Mouse (Mus musculus): Measurements from ENCODE around the gene Mlh1. TPM values are rescaled to one million over a fixed set of nuclear protein-coding genes. Genes with fewer than 3 reads are reported as not detected.

The Mlh1 gene
- polyA plus RNA-seq, 1 experiment = 23.6 TPM

DNA sequence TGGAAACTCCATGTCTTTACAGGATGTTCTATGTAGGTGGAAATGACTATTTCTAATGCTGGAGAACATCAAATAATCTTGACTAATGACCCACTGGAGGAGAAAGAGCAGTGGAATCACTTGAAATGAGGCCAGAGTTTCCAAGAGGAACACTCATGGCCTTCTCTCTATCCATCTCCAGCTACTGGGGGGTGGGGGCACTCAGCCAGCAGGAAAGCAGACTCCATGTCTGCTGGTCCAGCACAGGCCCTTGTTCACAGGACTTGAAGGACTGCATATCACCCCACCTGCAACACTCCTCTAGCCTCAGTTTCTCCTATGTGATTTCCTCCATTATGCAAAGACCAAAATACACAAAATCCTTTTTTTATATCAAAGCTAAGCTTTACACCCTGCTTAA lies 33.9 kb downstream of the Mlh1 start:
- no peaks in the 10 kb centered on the region for H3K4me1 ChIP-seq (replicated peaks; ENCODE audit: control insufficient read depth, insufficient read depth, low read length)

DNA sequence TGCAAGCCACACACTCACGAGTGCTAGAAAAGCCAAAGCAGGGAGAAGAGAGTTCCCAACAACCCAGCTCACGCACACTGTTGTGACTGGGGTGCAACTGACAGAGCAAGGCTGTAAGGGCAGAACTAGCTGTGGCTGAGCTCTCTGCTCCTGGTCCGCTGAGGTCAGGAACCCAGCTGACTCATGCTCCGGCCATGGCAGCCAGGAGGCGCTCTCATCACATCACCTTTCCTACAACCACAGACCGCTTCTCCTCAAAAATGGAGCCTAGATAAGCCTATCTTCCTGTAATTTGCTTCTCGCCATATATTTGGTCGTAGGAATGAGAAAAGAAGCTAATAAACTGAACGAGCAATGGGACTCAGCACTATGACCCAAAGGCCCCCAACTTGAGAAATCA lies 36.9 kb downstream of the Mlh1 start:
- no peaks in the 10 kb centered on the region for H3K4me1 ChIP-seq (replicated peaks; ENCODE audit: control insufficient read depth, insufficient read depth, low read length)
- no peak overlapping the region for H3K27ac ChIP-seq (ENCODE audit: control insufficient read depth, insufficient read depth, low read length)
- H3K27me3 ChIP-seq (ENCODE audit: control insufficient read depth, insufficient read depth, low read length) = no peaks in the 10 kb centered on the region
- 97% methylated on average over 9 of the region's 9 CpGs for WGBS
- TF ChIP-seq POLR2A (IDR thresholded peaks at IDR 0.05; ENCODE audit: control insufficient read depth, extremely low read depth, insufficient read depth, low read length, poor library complexity) = no peak
- no peak for TF ChIP-seq CTCF (IDR thresholded peaks at IDR 0.05; ENCODE audit: borderline replicate concordance, control insufficient read depth, extremely low read depth, insufficient read depth, low read length, poor library complexity)
- H3K4me3 ChIP-seq (ENCODE audit: control insufficient read depth, insufficient read depth, low read length) = no peak overlapping the region
- DNase-seq = peak; percentile 8
- peaks cover 48% of the 10 kb centered on the region for H3K36me3 ChIP-seq (ENCODE audit: control insufficient read depth, insufficient read depth, low read length)

More for the DNA sequence above, 33.9 kb downstream of the Mlh1 start:
- peaks cover 50% of the 10 kb centered on the region for H3K36me3 ChIP-seq (ENCODE audit: control insufficient read depth, insufficient read depth, low read length)
- no peaks in the 10 kb centered on the region for H3K27me3 ChIP-seq (ENCODE audit: control insufficient read depth, insufficient read depth, low read length)
- DNase-seq = no peak
- no peak overlapping the region for H3K4me3 ChIP-seq (ENCODE audit: control insufficient read depth, insufficient read depth, low read length)
- TF ChIP-seq CTCF (IDR thresholded peaks at IDR 0.05; ENCODE audit: borderline replicate concordance, control insufficient read depth, extremely low read depth, insufficient read depth, low read length, poor library complexity) (no peak), POLR2A (IDR thresholded peaks at IDR 0.05; ENCODE audit: control insufficient read depth, extremely low read depth, insufficient read depth, low read length, poor library complexity) (no peak)
- no peak overlapping the region for H3K27ac ChIP-seq (ENCODE audit: control insufficient read depth, insufficient read depth, low read length)

DNA sequence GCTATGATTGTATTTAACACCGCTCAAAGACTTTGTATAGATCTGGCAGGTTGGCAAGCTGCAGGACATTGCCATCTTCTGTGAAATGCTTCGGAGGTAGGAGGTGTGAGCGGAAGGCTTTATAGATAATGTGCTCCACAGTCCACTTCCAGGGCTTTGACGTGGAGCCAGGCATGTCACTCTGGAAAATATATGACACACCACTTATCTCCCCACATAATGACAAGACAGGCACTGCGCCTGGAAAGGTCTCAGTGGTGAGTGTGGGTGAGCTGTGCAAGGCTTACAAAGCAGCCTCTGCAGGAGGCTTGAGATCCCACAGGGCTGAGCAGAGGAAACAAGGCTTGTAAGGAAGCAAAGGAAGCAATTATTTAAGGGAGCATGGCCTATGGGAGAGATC lies 43.1 kb downstream of the Mlh1 start:
- Histone ChIP-seq H3K4me1 (replicated peaks; ENCODE audit: control insufficient read depth, insufficient read depth, low read length) (no peaks in the 10 kb centered on the region), H3K27ac (ENCODE audit: control insufficient read depth, insufficient read depth, low read length) (no peak overlapping the region), H3K4me3 (ENCODE audit: control insufficient read depth, insufficient read depth, low read length) (no peak overlapping the region), H3K36me3 (ENCODE audit: control insufficient read depth, insufficient read depth, low read length) (peaks cover 54% of the 10 kb centered on the region), H3K27me3 (ENCODE audit: control insufficient read depth, insufficient read depth, low read length) (no peaks in the 10 kb centered on the region)
- WGBS = 96% methylated on average over 5 of the region's 5 CpGs
- DNase-seq = no peak
- TF ChIP-seq CTCF (IDR thresholded peaks at IDR 0.05; ENCODE audit: borderline replicate concordance, control insufficient read depth, extremely low read depth, insufficient read depth, low read length, poor library complexity) (no peak), POLR2A (IDR thresholded peaks at IDR 0.05; ENCODE audit: control insufficient read depth, extremely low read depth, insufficient read depth, low read length, poor library complexity) (no peak)

GRCm38 (mm10) chr9:111223406-111223805 lies 48.2 kb downstream of the Mlh1 start:
- peaks cover 30% of the 10 kb centered on the region for H3K36me3 ChIP-seq (ENCODE audit: control insufficient read depth, insufficient read depth, low read length)
- H3K27me3 ChIP-seq (ENCODE audit: control insufficient read depth, insufficient read depth, low read length) = no peaks in the 10 kb centered on the region
- no peak for DNase-seq
- H3K4me1 ChIP-seq (replicated peaks; ENCODE audit: control insufficient read depth, insufficient read depth, low read length) = no peaks in the 10 kb centered on the region
- no peak for TF ChIP-seq CTCF (IDR thresholded peaks at IDR 0.05; ENCODE audit: borderline replicate concordance, control insufficient read depth, extremely low read depth, insufficient read depth, low read length, poor library complexity)
- TF ChIP-seq POLR2A (IDR thresholded peaks at IDR 0.05; ENCODE audit: control insufficient read depth, extremely low read depth, insufficient read depth, low read length, poor library complexity) = no peak
- WGBS = 97% methylated on average over 5 of the region's 5 CpGs
- no peak overlapping the region for H3K4me3 ChIP-seq (ENCODE audit: control insufficient read depth, insufficient read depth, low read length)
- no peak overlapping the region for H3K27ac ChIP-seq (ENCODE audit: control insufficient read depth, insufficient read depth, low read length)

DNA sequence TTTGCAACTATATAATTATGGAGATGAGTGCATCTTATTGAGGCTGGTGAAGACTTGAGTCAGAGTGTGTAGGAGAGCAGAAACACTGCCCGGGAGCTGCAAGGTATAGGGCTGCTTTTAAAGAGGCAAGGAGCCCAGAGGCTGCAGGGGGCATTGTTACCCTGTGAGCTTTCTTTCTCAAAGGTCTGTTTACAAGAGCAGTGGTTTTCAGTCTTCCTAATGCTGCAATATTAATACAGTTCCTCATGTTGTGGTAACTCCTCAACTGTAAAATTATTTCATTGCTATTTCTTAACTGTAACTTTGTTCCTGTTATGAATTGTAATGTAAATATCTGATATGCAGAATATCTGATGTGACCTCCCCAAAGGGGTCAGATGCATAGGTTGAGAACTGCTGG lies 50.0 kb downstream of the Mlh1 start:
- H3K4me1 ChIP-seq (replicated peaks; ENCODE audit: control insufficient read depth, insufficient read depth, low read length) = no peaks in the 10 kb centered on the region
- 95% methylated on average over 1 of the region's 1 CpGs for WGBS
- H3K36me3 ChIP-seq (ENCODE audit: control insufficient read depth, insufficient read depth, low read length) = peaks cover 16% of the 10 kb centered on the region; the same call in 1 of the 2 replicates
- DNase-seq = no peak
- no peak overlapping the region for H3K4me3 ChIP-seq (ENCODE audit: control insufficient read depth, insufficient read depth, low read length)
- TF ChIP-seq CTCF (IDR thresholded peaks at IDR 0.05; ENCODE audit: borderline replicate concordance, control insufficient read depth, extremely low read depth, insufficient read depth, low read length, poor library complexity) (no peak), POLR2A (IDR thresholded peaks at IDR 0.05; ENCODE audit: control insufficient read depth, extremely low read depth, insufficient read depth, low read length, poor library complexity) (no peak)
- H3K27me3 ChIP-seq (ENCODE audit: control insufficient read depth, insufficient read depth, low read length) = no peaks in the 10 kb centered on the region
- no peak overlapping the region for H3K27ac ChIP-seq (ENCODE audit: control insufficient read depth, insufficient read depth, low read length)

DNA sequence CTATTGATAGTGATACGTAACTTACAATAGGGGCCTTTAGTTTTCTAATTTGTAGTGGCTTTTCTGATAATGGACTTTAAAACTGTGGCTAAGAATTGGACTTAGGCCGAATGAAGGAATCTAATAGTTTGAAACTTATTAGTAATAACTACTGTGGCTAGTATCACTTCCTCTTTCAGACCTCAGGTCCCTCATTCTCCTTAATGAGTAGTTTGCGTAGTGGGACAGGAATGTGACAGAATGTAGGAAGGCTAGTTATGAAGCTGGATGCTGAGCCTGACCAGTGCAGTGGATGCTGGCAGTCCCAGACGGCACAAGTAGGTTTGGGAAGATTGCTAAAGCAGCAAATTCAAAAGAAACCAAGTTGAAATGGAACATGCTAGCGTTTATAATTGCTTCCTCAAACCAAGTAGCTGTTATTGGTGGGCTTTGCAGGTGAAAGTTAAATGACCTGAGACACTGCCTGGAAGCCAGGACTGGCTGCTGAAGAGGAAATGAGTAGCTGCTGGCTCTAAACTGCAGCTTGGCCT lies 51.0 kb downstream of the Mlh1 start:
- Histone ChIP-seq H3K4me1 (replicated peaks; ENCODE audit: control insufficient read depth, insufficient read depth, low read length) (no peaks in the 10 kb centered on the region), H3K36me3 (ENCODE audit: control insufficient read depth, insufficient read depth, low read length) (peaks cover 13% of the 10 kb centered on the region; the same call in 1 of the 2 replicates), H3K27ac (ENCODE audit: control insufficient read depth, insufficient read depth, low read length) (no peak overlapping the region), H3K4me3 (ENCODE audit: control insufficient read depth, insufficient read depth, low read length) (no peak overlapping the region), H3K27me3 (ENCODE audit: control insufficient read depth, insufficient read depth, low read length) (no peaks in the 10 kb centered on the region)
- DNase-seq = no peak
- TF ChIP-seq POLR2A (IDR thresholded peaks at IDR 0.05; ENCODE audit: control insufficient read depth, extremely low read depth, insufficient read depth, low read length, poor library complexity) (no peak), CTCF (IDR thresholded peaks at IDR 0.05; ENCODE audit: borderline replicate concordance, control insufficient read depth, extremely low read depth, insufficient read depth, low read length, poor library complexity) (no peak)
- WGBS = 82% methylated on average over 5 of the region's 5 CpGs

GRCm38 (mm10) chr9:111216424-111216823 lies 55.2 kb downstream of the Mlh1 start:
- DNase-seq = no peak

More at GRCm38 (mm10) chr9:111216424-111216823, 55.2 kb downstream of the Mlh1 start:
- H3K27ac ChIP-seq (ENCODE audit: control insufficient read depth, insufficient read depth, low read length) = no peak overlapping the region
- TF ChIP-seq CTCF (IDR thresholded peaks at IDR 0.05; ENCODE audit: borderline replicate concordance, control insufficient read depth, extremely low read depth, insufficient read depth, low read length, poor library complexity) (no peak), POLR2A (IDR thresholded peaks at IDR 0.05; ENCODE audit: control insufficient read depth, extremely low read depth, insufficient read depth, low read length, poor library complexity) (no peak)
- H3K27me3 ChIP-seq (ENCODE audit: control insufficient read depth, insufficient read depth, low read length) = no peaks in the 10 kb centered on the region
- no peaks in the 10 kb centered on the region for H3K4me1 ChIP-seq (replicated peaks; ENCODE audit: control insufficient read depth, insufficient read depth, low read length)
- H3K36me3 ChIP-seq (ENCODE audit: control insufficient read depth, insufficient read depth, low read length) = no peaks in the 10 kb centered on the region
- H3K4me3 ChIP-seq (ENCODE audit: control insufficient read depth, insufficient read depth, low read length) = no peak overlapping the region

Data from thymus, adult 2 months (tissue).